Mouse (Mus musculus) spleen, adult 2 months (tissue): ENCODE measurements around the gene Plcb1.

Experiments used
- CTCF ChIP-seq: fragments of 200-500 bp; IDR thresholded peaks from 2 replicates; pipeline ENCODE4 v1.5.1; 2011; ENCODE audit warnings: mild to moderate bottlenecking, inconsistent platforms; ENCODE audit not compliant: insufficient read depth, insufficient read length, insufficient replicate concordance; ENCODE audit errors: extremely low read depth
- POLR2A ChIP-seq: fragments of 200-500 bp; IDR thresholded peaks from 2 replicates; pipeline ENCODE4 v1.6.1; 2011; ENCODE audit warnings: low read depth, low read length, inconsistent platforms

DNA sequence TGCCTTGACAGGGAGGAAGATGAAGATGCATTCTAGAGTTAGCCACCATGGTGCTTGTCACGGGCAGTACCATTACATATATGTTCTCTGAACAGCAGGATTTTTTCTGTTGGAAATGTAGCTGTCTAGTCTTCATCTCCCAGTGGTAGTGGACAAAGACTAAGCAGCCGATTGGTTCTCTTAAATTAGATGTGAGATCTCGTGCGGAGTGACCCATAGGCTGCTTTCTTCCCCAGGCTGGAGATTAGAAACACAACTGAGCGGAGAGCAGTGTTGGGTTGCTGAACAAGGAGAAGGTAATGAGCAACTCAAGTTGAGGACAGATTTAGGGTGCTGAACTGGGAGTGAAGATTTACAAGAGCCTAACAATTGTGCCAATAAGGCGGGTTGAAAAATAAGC, 125.5 kb downstream of the Plcb1 start:
- no peak for TF ChIP-seq POLR2A
- TF ChIP-seq CTCF: no peak
